Mouse (Mus musculus) liver, adult 2 months (tissue): ENCODE data around the gene Rrm1. TPM values are rescaled to one million over a fixed set of nuclear protein-coding genes. Genes with fewer than 3 reads are reported as not detected.

Source experiments
- DNase-seq: peaks from one replicate; pipeline ENCODE4 v3.0.0-alpha.2; 2011; ENCODE audit warnings: low read depth, low spot score; ENCODE audit errors: extremely low read depth
- H3K27ac ChIP-seq: fragments of 200-500 bp; replicated peaks from 2 replicates; pipeline ENCODE4 v1.5.1; 2012; ENCODE audit warnings: low read depth, mild to moderate bottlenecking, control low read depth, inconsistent platforms, low read length; ENCODE audit not compliant: insufficient read depth
- H3K27me3 ChIP-seq: fragments of 200-500 bp; 2 replicates; pipeline ENCODE4 v1.6.1; 2012; ENCODE audit warnings: mild to moderate bottlenecking, moderate library complexity, low read length, inconsistent platforms; ENCODE audit not compliant: control insufficient read depth, insufficient read depth
- H3K36me3 ChIP-seq: fragments of 200-500 bp; 2 replicates; pipeline ENCODE4 v1.6.1; 2012; ENCODE audit warnings: low read length, inconsistent platforms; ENCODE audit not compliant: control insufficient read depth, insufficient read depth
- H3K4me1 ChIP-seq: fragments of 200-500 bp; 2 replicates; pipeline ENCODE4 v1.6.1; 2011; ENCODE audit warnings: low read length; ENCODE audit not compliant: control insufficient read depth, insufficient read depth
- H3K4me3 ChIP-seq: fragments of 200-500 bp; 2 replicates; pipeline ENCODE4 v1.5.1; 2011; ENCODE audit warnings: low read depth, mild to moderate bottlenecking, control low read depth, low read length, moderate library complexity; ENCODE audit not compliant: insufficient read depth
- H3K79me2 ChIP-seq: fragments of 200-500 bp; 2 replicates; pipeline ENCODE4 v1.6.1; 2012; ENCODE audit warnings: inconsistent platforms, mild to moderate bottlenecking, low read length, moderate library complexity; ENCODE audit not compliant: control insufficient read depth, insufficient read depth
- H3K9ac ChIP-seq: fragments of 200-500 bp; 2 replicates; pipeline ENCODE4 v1.6.1; 2012; ENCODE audit warnings: low read depth, mild to moderate bottlenecking, control low read depth, inconsistent platforms, low read length
- CTCF ChIP-seq: fragments of 200-500 bp; IDR thresholded peaks from 2 replicates; pipeline ENCODE4 v1.5.1; 2011; ENCODE audit warnings: low read depth, low read length, control low read depth
- POLR2A ChIP-seq: fragments of 200-500 bp; IDR thresholded peaks from 2 replicates; pipeline ENCODE4 v1.6.1; 2011; ENCODE audit warnings: low read length, control low read depth; ENCODE audit not compliant: insufficient read depth; ENCODE audit errors: extremely low read depth
- WGBS: fragments of 180-500 bp; shearing (Covaris S2); methylation state at CpG from one replicate; pipeline ENCODE4 v1.1.7; 2018; 5-methylcytosine and 5-hydroxymethylcytosine counted together
- polyA plus RNA-seq: library from polyadenylated mRNA; depleted of rRNA; stranded (reverse); fragments of >200 nt; gene quantifications from 2 replicates; pipeline ENCODE4 v1.2.3, GENCODE M21; 2012
- total RNA-seq: library from RNA; depleted of rRNA; stranded (reverse); fragments of >200 nt; gene quantifications from 2 replicates; pipeline ENCODE4 v1.2.3, GENCODE M21; 2014

The Rrm1 gene
- total and polyA plus RNA-seq, 2 experiments = 2.3 to 7.9 TPM

DNA sequence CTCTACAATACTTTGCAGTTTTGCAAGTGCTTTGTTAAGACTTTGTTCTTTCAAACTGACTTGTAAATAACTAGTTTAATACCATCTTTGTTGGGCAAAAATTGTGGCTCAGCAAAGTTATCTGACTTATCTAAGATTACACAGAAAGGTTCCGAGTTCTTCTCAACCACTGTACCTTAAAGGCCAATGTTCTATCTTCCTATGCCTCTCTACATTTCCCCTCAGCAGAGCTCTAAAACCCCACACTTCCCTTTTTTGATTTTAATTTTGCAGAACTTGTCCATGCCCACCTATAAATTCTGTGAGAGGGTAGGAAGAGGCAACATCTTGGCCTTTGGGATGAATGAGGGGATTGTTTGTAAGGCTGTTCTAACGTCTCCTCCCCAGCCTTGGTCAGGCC is 7.2 kb upstream of the Rrm1 start:
- no peak for DNase-seq
- no peak overlapping the region for H3K27ac ChIP-seq
- H3K27me3 ChIP-seq = no peaks in the 10 kb centered on the region
- no peak for TF ChIP-seq CTCF
- TF ChIP-seq POLR2A = no peak
- no peak overlapping the region for H3K4me3 ChIP-seq
- H3K9ac ChIP-seq = no peak overlapping the region
- peaks cover 3% of the 10 kb centered on the region for H3K36me3 ChIP-seq
- H3K79me2 ChIP-seq = no peaks in the 10 kb centered on the region
- H3K4me1 ChIP-seq = no peaks in the 10 kb centered on the region; the same call in 1 of the 2 replicates
- 77% methylated on average over 2 of the region's 2 CpGs for WGBS

GRCm38 (mm10) chr7:102440822-102441656 is 456 bp upstream of the Rrm1 start:
- Histone ChIP-seq H3K36me3 (no peaks in the 10 kb centered on the region), H3K27ac (no peak overlapping the region), H3K9ac (no peak overlapping the region), H3K79me2 (no peaks in the 10 kb centered on the region), H3K4me1 (no peaks in the 10 kb centered on the region), H3K4me3 (no peak overlapping the region), H3K27me3 (no peaks in the 10 kb centered on the region)
- WGBS = 55% methylated on average over 15 of the region's 15 CpGs
- peak; percentile 13 for DNase-seq
- TF ChIP-seq POLR2A = no peak
- no peak for TF ChIP-seq CTCF

DNA sequence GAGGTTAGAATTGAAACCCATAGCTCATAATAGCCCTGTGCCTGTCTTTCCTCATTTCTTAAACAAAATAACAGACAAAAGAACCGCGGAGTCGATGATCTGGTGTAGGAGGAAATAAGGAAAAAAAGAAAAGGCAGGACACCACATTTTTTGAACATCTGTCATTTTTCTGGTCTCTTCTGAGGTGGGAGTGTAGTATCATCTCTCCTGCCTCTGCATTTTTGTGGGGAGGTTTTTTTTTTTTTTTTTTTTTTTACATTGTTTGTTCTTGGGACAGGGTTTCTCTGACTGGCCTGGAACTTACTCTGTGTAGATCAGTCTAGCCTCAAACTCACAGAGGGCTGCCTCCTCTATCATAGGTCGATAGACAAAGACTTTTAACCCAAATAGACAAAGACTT is 937 bp downstream of the Rrm1 start:
- Histone ChIP-seq H3K4me3 (peak overlapping the region; percentile 83), H3K36me3 (peaks cover 3% of the 10 kb centered on the region; the same call in 1 of the 2 replicates), H3K27ac (no peak overlapping the region), H3K9ac (peak overlapping the region; percentile 77; the same call in 1 of the 2 replicates), H3K79me2 (no peaks in the 10 kb centered on the region), H3K27me3 (no peaks in the 10 kb centered on the region), H3K4me1 (no peaks in the 10 kb centered on the region)
- 4% methylated on average over 4 of the region's 4 CpGs for WGBS
- DNase-seq = no peak
- TF ChIP-seq POLR2A = no peak

DNA sequence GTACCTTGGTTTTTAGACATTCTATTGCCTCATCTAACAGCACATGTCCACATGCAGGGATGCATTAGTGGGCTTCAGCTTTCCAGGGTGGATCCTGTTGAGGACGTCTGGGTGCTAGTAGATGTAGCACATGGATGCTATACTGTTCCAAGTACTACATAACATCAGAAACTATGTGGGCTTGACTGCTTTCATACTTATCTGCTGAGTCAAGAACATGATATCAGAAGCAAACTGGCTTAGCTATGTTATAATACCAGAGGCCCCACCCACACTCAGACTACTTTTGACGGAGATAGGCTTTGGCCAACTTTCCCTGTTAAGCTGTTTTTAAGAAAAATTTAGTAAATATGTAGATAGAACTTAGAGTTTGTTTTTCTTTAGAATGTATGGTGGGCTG is 2.8 kb downstream of the Rrm1 start:
- H3K27ac ChIP-seq = no peak overlapping the region
- WGBS = 87% methylated on average over 2 of the region's 2 CpGs
- no peak overlapping the region for H3K4me3 ChIP-seq
- no peak overlapping the region for H3K9ac ChIP-seq
- no peaks in the 10 kb centered on the region for H3K4me1 ChIP-seq
- no peak for TF ChIP-seq CTCF
- TF ChIP-seq POLR2A = no peak
- peaks cover 3% of the 10 kb centered on the region; the same call in 1 of the 2 replicates for H3K36me3 ChIP-seq
- no peaks in the 10 kb centered on the region for H3K27me3 ChIP-seq
- DNase-seq = no peak
- no peaks in the 10 kb centered on the region for H3K79me2 ChIP-seq

DNA sequence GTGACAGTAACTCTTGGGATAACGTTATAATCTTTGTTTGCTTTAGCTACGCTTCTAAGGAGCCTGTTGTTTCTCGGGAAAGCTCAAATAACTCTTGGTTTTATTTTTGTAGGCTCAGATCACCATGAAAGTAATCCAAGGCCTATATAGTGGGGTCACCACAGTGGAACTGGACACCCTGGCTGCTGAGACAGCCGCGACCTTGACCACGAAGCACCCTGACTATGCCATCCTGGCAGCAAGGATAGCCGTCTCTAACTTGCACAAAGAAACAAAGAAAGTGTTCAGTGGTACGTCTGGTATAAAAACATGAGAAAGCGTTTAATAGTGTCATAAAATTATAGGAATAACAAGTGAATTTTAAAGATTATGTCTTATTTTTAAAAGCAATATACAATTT is 4.9 kb downstream of the Rrm1 start:
- WGBS = 93% methylated on average over 9 of the region's 9 CpGs
- H3K79me2 ChIP-seq = no peaks in the 10 kb centered on the region
- H3K27me3 ChIP-seq = no peaks in the 10 kb centered on the region
- TF ChIP-seq CTCF (no peak), POLR2A (no peak)
- H3K9ac ChIP-seq = no peak overlapping the region
- H3K4me3 ChIP-seq = no peak overlapping the region
- no peak overlapping the region for H3K27ac ChIP-seq
- DNase-seq = no peak
- no peaks in the 10 kb centered on the region for H3K4me1 ChIP-seq
- peaks cover 7% of the 10 kb centered on the region for H3K36me3 ChIP-seq
